Mouse (Mus musculus) thymus, postnatal 25 days (tissue): ENCODE measurements around the gene Nxf3.
"Not testable (repeated sequence)": the region's sequence is repeated elsewhere in the genome, so short reads cannot be mapped to it uniquely, and the experiment has no call there.

ENCODE experiments used
- DNase-seq: peaks from one replicate; pipeline ENCODE4 v3.0.0; 2022

Gene Nxf3

DNA sequence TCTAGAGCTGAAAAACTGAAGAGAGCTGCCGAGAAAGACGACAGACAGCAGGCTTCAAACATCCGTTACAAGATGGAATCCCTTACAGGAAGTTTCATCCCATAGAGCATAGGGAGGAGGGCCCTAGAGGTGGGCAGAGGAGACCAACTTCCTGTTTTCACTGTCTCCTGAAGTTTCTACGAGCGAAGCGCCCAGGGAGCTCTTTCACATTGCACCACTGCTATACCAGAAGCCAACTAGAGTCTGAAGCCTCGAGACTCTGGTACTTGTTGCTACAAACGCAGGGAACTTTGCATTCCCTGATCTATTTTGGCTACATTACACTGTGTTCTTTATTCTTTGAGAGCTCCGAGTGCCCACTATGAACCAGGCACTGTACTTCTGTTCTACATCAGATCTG is at the start of gene Nxf3:
Gene Nxf3, minus strand, starts transcription at position 101 of the 400 bp plus-strand sequence.
- no peak for DNase-seq

- peak; percentile 26 for DNase-seq
Measured at GRCm38 (mm10) chrX:136127744-136128064, 42.6 kb upstream of the Nxf3 start.

GRCm38 (mm10) chrX:136127038-136127743 is 42.1 kb upstream of the Nxf3 start:
- DNase-seq, result no peak

- no peak for DNase-seq
Measured at GRCm38 (mm10) chrX:136115419-136115961, 30.4 kb upstream of the Nxf3 start.

DNA sequence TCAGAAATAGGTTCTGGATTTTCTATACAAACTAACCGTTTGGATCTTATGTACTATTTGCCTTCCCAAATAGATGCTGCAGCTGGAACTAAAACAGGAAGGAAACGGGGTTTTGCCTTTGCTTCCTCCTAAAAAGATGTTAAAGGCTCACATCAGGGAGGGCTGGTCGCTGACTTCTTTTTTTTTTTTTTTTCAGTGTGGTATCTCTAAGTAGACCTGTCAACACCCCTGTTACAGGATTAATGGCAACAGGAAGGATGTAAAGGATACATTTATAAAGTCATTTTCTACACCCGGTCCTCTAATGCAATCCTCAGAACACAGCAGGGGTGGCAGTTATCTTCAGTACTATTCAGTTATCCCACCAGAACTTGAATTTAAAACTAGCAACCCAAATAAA is 30.0 kb upstream of the Nxf3 start:
- DNase-seq, result no peak

GRCm38 (mm10) chrX:136107942-136108341 is 22.9 kb upstream of the Nxf3 start:
- DNase-seq, result peak; percentile 8

DNA sequence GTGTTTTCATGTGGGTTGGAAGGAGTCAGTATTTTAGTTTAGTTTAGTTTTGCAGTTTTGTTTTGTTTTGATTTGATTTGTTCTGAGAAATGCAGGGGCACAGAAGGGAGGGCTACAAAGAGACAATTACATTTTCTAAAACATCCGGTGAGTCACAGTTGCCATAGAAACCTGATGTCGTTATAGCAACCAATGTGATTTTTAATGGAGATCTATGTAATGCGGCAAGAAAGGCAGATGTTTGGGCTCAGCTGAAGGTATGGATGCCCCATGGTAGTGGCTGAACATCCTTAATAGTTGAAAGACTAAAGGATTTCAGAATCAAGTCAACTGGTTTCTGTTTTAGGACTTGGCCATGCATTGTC is 19.7 kb upstream of the Nxf3 start:
- no peak for DNase-seq

GRCm38 (mm10) chrX:136104046-136104723 is 19.1 kb upstream of the Nxf3 start:
- no peak for DNase-seq

GRCm38 (mm10) chrX:136094421-136094820 is 9.4 kb upstream of the Nxf3 start:
- no peak for DNase-seq

DNA sequence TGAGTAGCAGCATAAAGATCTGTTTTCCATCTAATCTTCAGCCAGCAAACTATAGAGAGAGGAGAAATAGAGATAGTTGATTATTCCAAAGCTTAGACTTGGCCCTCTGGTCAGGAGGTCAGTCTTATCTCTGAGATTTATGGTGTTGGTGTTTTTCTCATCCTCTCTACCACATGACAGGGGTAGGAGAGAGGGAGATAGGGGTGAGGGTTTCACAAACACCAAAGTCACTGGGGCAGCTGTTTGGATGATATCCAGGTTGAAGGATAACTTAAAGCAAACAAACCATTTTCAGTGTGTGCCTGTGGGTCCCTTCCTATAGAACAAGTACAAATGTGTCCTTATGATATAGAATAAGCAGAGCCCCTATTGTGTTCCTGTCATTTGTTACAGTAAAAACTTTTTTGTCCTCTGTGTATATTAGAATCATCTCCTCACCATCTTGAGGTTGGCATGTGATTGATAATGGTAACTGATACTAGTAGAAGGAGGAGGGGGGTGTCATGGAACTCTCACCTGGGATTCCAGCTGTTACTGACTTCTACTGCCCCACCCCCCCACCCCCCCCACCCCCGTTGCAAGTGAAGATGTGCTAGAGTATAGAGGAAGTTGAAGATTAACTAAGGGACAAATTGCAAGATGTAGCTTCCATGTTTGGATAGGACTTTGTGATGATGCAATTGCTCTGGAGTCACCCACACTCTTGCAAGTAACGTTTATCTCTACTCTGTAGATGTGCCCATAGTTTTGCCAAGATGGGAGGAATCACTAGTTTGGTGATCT is 7.6 kb upstream of the Nxf3 start:
- DNase-seq, result no peak

- DNase-seq, result peak; percentile 15
Measured at GRCm38 (mm10) chrX:136068020-136068419, 17.0 kb downstream of the Nxf3 start, which contains the start of gene Bex2. TSS of gene Bex2 (minus strand) at chrX:136068236.

GRCm38 (mm10) chrX:136067201-136067991 is 17.7 kb downstream of the Nxf3 start:
- DNase-seq, result peak; percentile 0

DNA sequence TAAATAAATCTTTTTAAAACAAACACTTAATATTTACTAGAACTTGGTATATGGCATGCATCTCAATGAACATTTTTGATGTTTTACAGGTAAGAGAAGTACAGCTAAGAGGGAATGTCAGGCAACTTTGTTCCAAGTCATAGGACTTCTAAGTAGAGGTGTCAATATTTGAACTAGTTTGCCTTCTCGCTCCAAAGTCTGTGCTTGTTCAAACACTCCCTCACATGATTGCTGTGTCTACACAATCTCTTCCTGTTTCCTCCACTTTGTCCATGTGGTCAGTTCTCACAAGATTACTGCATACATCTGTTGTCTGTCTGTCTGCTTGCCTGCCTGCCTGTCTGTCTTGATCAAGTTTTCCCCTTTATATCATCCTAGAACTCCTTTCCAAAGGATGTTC is 24.4 kb downstream of the Nxf3 start:
- DNase-seq, result no peak

GRCm38 (mm10) chrX:136051219-136051618 is 33.8 kb downstream of the Nxf3 start:
- no peak for DNase-seq

DNA sequence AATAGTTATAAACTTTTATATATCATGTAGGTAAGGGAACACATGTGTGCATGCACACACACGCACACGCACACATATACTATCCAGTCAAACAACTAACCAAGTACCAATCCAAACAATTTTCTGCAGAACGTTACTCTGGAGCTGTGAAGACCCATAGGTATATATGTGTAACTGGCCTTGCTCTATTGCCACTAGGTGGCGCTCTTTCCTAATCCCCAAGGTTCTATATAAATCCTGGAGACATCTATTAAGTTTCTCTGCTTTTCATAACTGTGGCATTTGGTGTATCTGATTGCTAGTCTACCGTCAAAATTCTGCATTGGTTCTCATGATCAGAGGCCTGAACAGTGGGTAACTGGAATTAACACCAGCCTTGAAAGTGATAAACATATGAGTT is 37.5 kb downstream of the Nxf3 start:
- DNase-seq, result peak; percentile 25

DNA sequence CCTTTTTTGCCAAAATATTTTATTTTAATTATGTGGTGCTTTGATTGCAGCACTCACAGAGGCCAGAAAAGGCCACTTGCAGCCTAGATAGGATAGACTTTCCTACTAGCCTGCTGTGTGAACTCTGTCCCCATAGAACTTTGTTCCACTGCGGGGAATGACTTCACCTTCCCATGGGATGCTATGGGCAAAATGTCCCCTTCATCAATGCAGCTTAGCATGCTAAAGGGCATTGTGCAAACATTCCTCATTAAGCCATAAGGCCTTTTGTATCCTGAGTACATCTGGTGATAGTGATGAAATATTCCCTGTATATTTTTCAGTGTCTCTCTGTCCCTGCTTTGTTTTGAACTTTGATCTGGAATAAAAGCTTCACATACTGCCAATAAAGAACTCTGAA is 41.3 kb downstream of the Nxf3 start:
- DNase-seq, result no peak

DNA sequence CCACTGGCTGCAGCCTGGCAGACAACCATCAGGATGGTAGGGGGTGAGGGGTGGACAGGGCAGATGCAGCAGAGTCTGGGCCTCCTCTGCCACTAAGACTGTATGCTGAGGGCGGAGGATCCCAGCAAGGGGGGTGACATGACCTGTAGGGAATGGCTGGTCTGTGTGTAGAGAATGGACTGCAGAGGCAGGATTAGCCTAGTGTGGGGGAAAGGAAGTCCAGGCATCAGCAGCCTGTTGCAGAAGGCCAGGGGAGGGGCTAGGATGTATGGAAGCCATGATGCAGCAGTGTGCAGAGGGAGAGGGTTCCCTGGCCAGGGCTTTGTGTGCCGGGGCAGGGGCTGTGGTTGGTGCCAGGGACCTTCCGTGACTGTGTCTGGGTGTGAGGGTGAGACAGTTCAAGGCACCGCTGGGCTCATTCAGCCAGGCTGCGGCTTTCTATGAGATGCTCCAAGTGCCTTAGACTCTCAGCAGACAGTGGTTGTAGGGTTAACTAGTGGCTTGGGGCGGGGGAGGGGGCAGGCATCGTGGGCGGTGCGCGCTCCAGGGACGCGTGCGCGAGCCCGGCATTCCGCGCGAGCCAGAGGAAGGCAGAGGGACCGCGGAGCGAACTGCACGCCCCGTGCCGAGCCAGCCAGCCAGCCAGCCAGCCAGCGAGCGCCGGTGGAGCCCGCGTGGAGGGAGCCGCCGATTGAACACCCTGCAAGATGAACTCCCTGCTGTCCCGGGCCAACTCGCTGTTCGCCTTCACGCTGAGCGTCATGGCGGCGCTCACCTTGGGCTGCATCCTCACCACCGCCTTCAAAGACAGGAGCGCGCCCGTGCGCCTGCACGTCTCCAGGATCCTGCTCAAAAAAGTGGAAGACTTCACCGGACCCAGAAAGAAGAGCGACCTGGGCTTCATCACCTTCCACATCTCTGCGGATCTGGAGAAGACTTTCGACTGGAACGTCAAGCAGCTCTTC is 52.0 kb downstream of the Nxf3 start, which contains the start of gene Arxes1:
Gene Arxes1, plus strand, starts transcription at position 569 of the 965 bp plus-strand sequence.
- DNase-seq, result not testable (repeated sequence)

DNA sequence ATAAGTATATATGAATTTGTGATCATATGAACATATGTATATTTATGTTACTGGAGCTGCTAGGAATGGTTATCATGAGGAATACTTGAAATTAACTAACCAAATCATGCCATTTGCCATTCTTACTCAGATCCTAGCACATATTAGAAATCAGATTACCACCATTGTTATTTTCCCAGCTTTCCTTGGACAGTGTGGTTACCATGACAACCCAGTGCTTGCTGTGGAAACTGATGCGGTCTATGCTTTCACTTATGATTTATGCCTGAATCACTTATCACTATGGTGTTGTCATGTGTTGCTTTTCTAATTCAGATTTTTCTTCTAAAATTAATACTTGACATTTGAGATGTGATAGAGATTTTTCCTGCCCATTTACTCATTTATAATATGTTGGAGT is 54.7 kb downstream of the Nxf3 start:
- DNase-seq, result no peak
